Mouse (Mus musculus) erythroblast, embryonic 14.5 days (primary cell): ENCODE data around the gene Rab6b.

ENCODE experiments used
- GATA1 ChIP-seq: IDR thresholded peaks from 2 replicates; pipeline ENCODE4 v1.6.1; 2012; ENCODE audit warnings: low read length, inconsistent platforms, mixed read lengths
- TAL1 ChIP-seq: IDR thresholded peaks from 3 replicates; pipeline ENCODE4 v1.6.1; 2012; ENCODE audit warnings: low read length, inconsistent platforms, mixed read lengths

DNA sequence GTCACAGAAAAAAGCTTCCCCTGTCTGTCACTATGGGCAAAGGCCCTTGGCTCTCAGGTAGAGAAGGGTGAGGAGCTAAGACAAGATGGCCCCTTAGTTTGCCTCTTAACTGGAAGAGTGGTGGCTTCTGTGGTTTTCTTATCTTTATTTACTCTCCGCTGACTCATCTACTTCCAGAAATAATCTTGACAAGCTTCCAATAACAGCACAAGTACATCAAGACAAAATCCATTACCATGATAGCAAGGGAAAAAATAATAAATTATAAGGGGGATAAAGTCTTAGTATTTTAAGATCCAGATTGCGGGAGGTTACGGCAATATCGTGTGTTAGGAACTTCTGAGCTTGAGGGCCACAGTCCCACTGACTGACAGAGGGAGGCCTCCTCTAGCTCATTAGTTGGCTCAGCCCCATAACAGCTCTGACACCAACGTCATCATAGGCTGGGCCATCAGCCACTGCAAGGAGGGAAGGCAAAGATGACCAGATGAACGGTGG lies 33.3 kb upstream of the Rab6b start:
- TF ChIP-seq GATA1 = no peak
- TF ChIP-seq TAL1 = no peak
